ENCODE assay signal across 26 mouse cellular contexts in the genomic region with DNA sequence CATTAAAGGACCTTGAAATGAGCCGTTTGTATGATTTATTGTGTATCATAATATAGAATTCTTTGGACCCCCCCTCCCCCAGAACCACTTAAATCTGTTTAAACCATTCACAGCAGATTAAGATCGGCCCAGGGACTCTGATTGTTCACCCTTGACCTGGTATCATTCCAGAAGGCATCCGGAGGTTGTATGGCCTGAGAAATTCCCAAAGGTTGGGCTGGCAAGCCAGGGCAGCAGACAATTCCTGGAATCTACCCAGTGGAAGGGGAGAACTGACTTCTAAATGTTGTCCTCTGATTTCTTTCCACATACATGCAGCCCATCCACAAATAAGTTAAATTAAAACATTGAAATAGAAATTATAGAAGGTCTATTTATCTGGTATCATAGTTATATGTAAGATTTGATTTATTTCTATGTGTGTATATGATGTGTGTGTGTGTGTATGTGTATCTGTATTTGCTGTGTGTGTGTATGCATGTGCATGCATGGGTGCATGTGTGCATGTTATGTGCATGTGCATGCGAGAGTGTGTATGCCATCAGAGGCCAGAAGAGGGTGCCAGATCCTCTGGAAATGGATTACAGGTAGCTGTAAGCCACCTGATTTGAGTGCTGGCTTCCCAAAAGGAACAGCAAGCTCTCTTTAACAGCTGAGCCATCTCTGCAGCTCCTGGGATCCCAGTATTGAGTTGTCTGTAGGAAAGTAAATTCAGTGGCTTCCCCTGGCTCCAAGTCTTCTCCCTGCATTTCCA. TPM values are rescaled to one million over a fixed set of nuclear protein-coding genes. Genes with fewer than 3 reads are reported as not detected.
A peak's percentile ranks its signal among the peaks of the same experiment; 100 is the strongest.
DNase-seq lines count a peak whose midpoint lies in the region; TF ChIP-seq lines count a peak whose summit lies in the region.
"Had no signal": no experiment of that assay in that cellular context is flagged by ENCODE, and none has a peak within 500 bp of the region (broad histone marks: within the 10 kb centered on the region; RNA-seq: fewer than 3 reads in every experiment).

No protein-coding gene starts in this region.

- H3K27ac ChIP-seq in kidney, adult 2 months (ENCODE audit: insufficient read depth, low read depth, low read length), result no peak overlapping the region
- H3K27ac ChIP-seq: forebrain, embryonic 10.5 days; hindbrain, embryonic 14.5 days; limb, embryonic 13.5 days; liver, embryonic 14.5 days; midbrain, embryonic 15.5 days; stomach, embryonic 15.5 days had no signal

- H3K4me1 ChIP-seq in kidney, adult 2 months (ENCODE audit: control insufficient read depth, insufficient read depth, low read length), result peaks cover 4% of the 10 kb centered on the region; the same call in 1 of the 2 replicates
- H3K4me1 ChIP-seq in E14TG2a.4 (replicated peaks; ENCODE audit: low read depth, low read length), result peaks cover 51% of the 10 kb centered on the region

- H3K36me3 ChIP-seq in kidney, adult 2 months (ENCODE audit: control insufficient read depth, insufficient read depth, low read length), result no peaks in the 10 kb centered on the region
- H3K36me3 ChIP-seq in E14TG2a.4 (ENCODE audit: insufficient read depth, low read length), result no peaks in the 10 kb centered on the region
- H3K36me3 ChIP-seq: forebrain, embryonic 10.5 days; limb, embryonic 13.5 days; midbrain, embryonic 15.5 days; stomach, embryonic 15.5 days had no signal

- peak; percentile 52 for DNase-seq in adrenal gland, postnatal 14 days
- DNase-seq in adrenal gland, adult 18-20 months (ENCODE audit: low spot score in 2 of 2), result no peak
- no peak for DNase-seq in kidney, adult 2 months
- no peak for DNase-seq in kidney, adult 18-20 months
- DNase-seq in R1 (ENCODE audit: low read depth, low spot score), result peak; percentile 51
- no peak for DNase-seq in spleen, adult 18-20 months
- no peak for DNase-seq in right cerebral cortex, postnatal 10 days (ENCODE audit: low spot score in 2 of 2)
- DNase-seq: adrenal gland, postnatal 36 days; cerebellum, adult 18-20 months; cerebellum, postnatal 14 days; kidney, adult 9 months; kidney, postnatal 14 days; layer of hippocampus, postnatal 36 days; lung, embryonic 14.5 days; lung, postnatal 4 days; right cerebral cortex, postnatal 4 days; thymus, adult 2 months; thymus, postnatal 4 days had no signal

- no peaks in the 10 kb centered on the region for H3K27me3 ChIP-seq in kidney, adult 2 months (replicated peaks; ENCODE audit: control insufficient read depth, insufficient read depth, low read length)
- no peaks in the 10 kb centered on the region for H3K27me3 ChIP-seq in E14TG2a.4 (ENCODE audit: insufficient read depth, low read length)
- H3K27me3 ChIP-seq: stomach, embryonic 15.5 days had no signal

- no peaks in the 10 kb centered on the region for H3K9me3 ChIP-seq in E14TG2a.4 (ENCODE audit: low read length)
- H3K9me3 ChIP-seq: forebrain, embryonic 10.5 days; limb, embryonic 13.5 days; midbrain, embryonic 15.5 days; stomach, embryonic 15.5 days had no signal

- peak; percentile 21; the same call in 1 of the 2 replicates for TF ChIP-seq CTCF in kidney, adult 2 months (conservative IDR thresholded peaks at IDR 0.05; ENCODE audit: insufficient read depth, insufficient read length, low read depth, low read length)
- TF ChIP-seq CTCF in E14TG2a.4 (conservative IDR thresholded peaks at IDR 0.05; ENCODE audit: low read length), result peak; percentile 35

- no peak for TF ChIP-seq POLR2A in kidney, adult 2 months (IDR thresholded peaks at IDR 0.05; ENCODE audit: low read depth, low read length)

- H3K4me3 ChIP-seq in kidney, adult 2 months (ENCODE audit: insufficient read depth, low read depth, low read length), result no peak overlapping the region
- no peak overlapping the region for H3K4me3 ChIP-seq in E14TG2a.4 (replicated peaks; ENCODE audit: low read length)
- H3K4me3 ChIP-seq: forebrain, embryonic 10.5 days; limb, embryonic 13.5 days; midbrain, embryonic 15.5 days; myocyte; stomach, embryonic 15.5 days had no signal

- WGBS in kidney, adult 2 months, result 72% methylated on average over 4 of the region's 4 CpGs

RNA-seq across cellular contexts. Expression of a gene that starts 31.8 kb away (rescaled TPM):
- 121 and 148 TPM in 2 replicates for total RNA-seq in adrenal gland, postnatal 14 days (2021)
- total RNA-seq in adrenal gland, adult 18-20 months (2021), result 100 to 1,000 TPM; 130 to 232 TPM
- 34.5 and 36.6 TPM in 2 replicates for polyA plus RNA-seq in kidney, adult 2 months (2012; rRNA removed)

RNA-seq across cellular contexts. Expression of a gene that starts 48.0 kb away (rescaled TPM):
- 11.7 and 11.9 TPM in 2 replicates for total RNA-seq in adrenal gland, postnatal 14 days (2021)
- 1 to 10 TPM; 2.8 to 4.1 TPM for total RNA-seq in adrenal gland, adult 18-20 months (2021)
- polyA plus RNA-seq in kidney, adult 2 months (2012; rRNA removed), result 2.6 and 3.7 TPM in 2 replicates

RNA-seq across cellular contexts. Expression of a gene that starts 50.1 kb away (rescaled TPM):
- 9.9 and 10.3 TPM in 2 replicates for total RNA-seq in adrenal gland, postnatal 14 days (2021)
- total RNA-seq in adrenal gland, adult 18-20 months (2021), result 1 to 10 TPM; 6.3 to 8.1 TPM
- 8.4 and 9.6 TPM in 2 replicates for polyA plus RNA-seq in kidney, adult 2 months (2012; rRNA removed)

Comparison
In these comparisons a context has a peak if more than half of its experiments do, and no peak if none do; other contexts are left out.
1. DNase-seq: peak in adrenal gland, postnatal 14 days (single experiment) and R1 (single experiment); none in adrenal gland, adult 18-20 months (0 of 2), kidney, adult 2 months (single experiment), kidney, adult 18-20 months (single experiment), spleen, adult 18-20 months (0 of 2) and right cerebral cortex, postnatal 10 days (0 of 2).